Mouse (Mus musculus): Measurements from ENCODE around the gene Stpg2. TPM values are rescaled to one million over a fixed set of nuclear protein-coding genes. Genes with fewer than 3 reads are reported as not detected.
"Not testable (repeated sequence)": the region's sequence is repeated elsewhere in the genome, so short reads cannot be mapped to it uniquely, and the experiment has no call there.

Stpg2 gene
- polyA plus RNA-seq, 1 experiment: not detected

DNA sequence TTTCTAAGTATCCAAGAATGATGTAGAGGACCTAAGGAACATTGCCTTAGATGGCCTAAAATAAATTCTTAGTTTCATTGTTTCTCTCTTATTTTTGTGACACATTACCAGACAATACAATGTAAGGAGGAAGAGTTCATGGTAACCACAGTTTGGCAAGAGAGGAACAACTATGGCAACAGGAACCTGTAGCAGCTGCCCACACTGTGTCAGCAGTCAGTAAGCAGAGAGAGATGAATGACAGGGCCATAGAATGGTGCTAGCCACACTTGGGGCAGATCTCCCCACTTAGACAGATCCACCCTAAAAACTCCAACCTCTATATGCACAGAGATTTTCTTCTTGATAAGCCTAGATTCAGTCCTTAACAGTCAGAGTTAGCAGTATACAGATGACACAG lies 456.7 kb downstream of the Stpg2 start:
- TF ChIP-seq POLR2A (IDR thresholded peaks at IDR 0.05; ENCODE audit: low read depth, low read length): no peak
- TF ChIP-seq CTCF (IDR thresholded peaks at IDR 0.05; ENCODE audit: extremely low read depth, insufficient read depth, insufficient read length, insufficient replicate concordance): no peak
- Histone ChIP-seq H3K27me3 (ENCODE audit: control insufficient read depth, insufficient read depth, low read length) (no peaks in the 10 kb centered on the region), H3K4me1 (ENCODE audit: control insufficient read depth, insufficient read depth, insufficient read length) (no peaks in the 10 kb centered on the region), H3K36me3 (ENCODE audit: control insufficient read depth, insufficient read depth, low read length) (no peaks in the 10 kb centered on the region), H3K27ac (ENCODE audit: insufficient read depth, low read length) (no peak overlapping the region), H3K4me3 (ENCODE audit: extremely low read depth, insufficient read depth, insufficient read length) (no peak overlapping the region)
- DNase-seq (ENCODE audit: low read depth in 1 of 2, low spot score in 2 of 2): no peak

DNA sequence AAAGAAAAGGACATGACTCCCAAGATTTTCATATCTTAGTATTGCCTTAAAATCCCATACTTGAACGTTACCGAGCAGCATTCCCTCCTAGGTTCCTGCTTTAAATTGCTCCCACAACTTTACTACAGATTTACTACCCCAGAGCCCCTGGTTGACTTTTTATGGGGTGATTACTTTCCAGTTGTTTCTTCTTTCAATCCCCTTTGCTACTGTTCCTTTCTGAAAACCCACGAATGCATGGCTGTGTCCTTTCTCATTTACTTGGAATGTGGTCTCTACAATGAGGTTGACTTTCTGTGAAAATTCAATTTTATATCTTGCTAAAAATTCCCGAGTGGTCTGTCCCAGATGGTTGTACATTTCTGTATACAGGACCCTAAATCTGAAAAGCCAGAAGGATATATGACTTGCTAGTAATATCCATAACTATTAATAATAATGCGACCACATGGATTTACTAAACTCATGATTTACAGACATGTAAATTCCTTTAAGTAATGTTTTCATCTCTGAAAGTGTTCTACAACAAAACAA lies 458.3 kb downstream of the Stpg2 start:
- H3K27ac ChIP-seq (ENCODE audit: insufficient read depth, low read length): no peak overlapping the region
- 83% methylated on average over 5 of the region's 5 CpGs for WGBS
- TF ChIP-seq POLR2A (IDR thresholded peaks at IDR 0.05; ENCODE audit: low read depth, low read length) (no peak), CTCF (IDR thresholded peaks at IDR 0.05; ENCODE audit: extremely low read depth, insufficient read depth, insufficient read length, insufficient replicate concordance) (no peak)

GRCm38 (mm10) chr3:139665047-139665446 lies 459.6 kb downstream of the Stpg2 start:
- no peak overlapping the region for H3K4me3 ChIP-seq (ENCODE audit: extremely low read depth, insufficient read depth, insufficient read length)
- DNase-seq (ENCODE audit: low read depth in 1 of 2, low spot score in 2 of 2): no peak
- H3K4me1 ChIP-seq (ENCODE audit: control insufficient read depth, insufficient read depth, insufficient read length): no peaks in the 10 kb centered on the region
- 87% methylated on average over 3 of the region's 3 CpGs for whole genome bisulfite sequencing
- no peak for TF ChIP-seq CTCF (IDR thresholded peaks at IDR 0.05; ENCODE audit: extremely low read depth, insufficient read depth, insufficient read length, insufficient replicate concordance)
- no peak for TF ChIP-seq POLR2A (IDR thresholded peaks at IDR 0.05; ENCODE audit: low read depth, low read length)
- no peak overlapping the region for H3K27ac ChIP-seq (ENCODE audit: insufficient read depth, low read length)
- H3K27me3 ChIP-seq (ENCODE audit: control insufficient read depth, insufficient read depth, low read length): no peaks in the 10 kb centered on the region
- no peaks in the 10 kb centered on the region for H3K36me3 ChIP-seq (ENCODE audit: control insufficient read depth, insufficient read depth, low read length)

More for the DNA sequence above, 458.3 kb downstream of the Stpg2 start:
- no peaks in the 10 kb centered on the region for H3K4me1 ChIP-seq (ENCODE audit: control insufficient read depth, insufficient read depth, insufficient read length)
- H3K36me3 ChIP-seq (ENCODE audit: control insufficient read depth, insufficient read depth, low read length): no peaks in the 10 kb centered on the region
- H3K27me3 ChIP-seq (ENCODE audit: control insufficient read depth, insufficient read depth, low read length): no peaks in the 10 kb centered on the region
- no peak for DNase-seq (ENCODE audit: low read depth in 1 of 2, low spot score in 2 of 2)
- no peak overlapping the region for H3K4me3 ChIP-seq (ENCODE audit: extremely low read depth, insufficient read depth, insufficient read length)

GRCm38 (mm10) chr3:139676192-139676591 lies 470.7 kb downstream of the Stpg2 start:
- 65% methylated on average over 3 of the region's 3 CpGs for WGBS
- Histone ChIP-seq H3K4me1 (ENCODE audit: control insufficient read depth, insufficient read depth, insufficient read length) (no peaks in the 10 kb centered on the region), H3K27ac (ENCODE audit: insufficient read depth, low read length) (no peak overlapping the region), H3K4me3 (ENCODE audit: extremely low read depth, insufficient read depth, insufficient read length) (no peak overlapping the region), H3K36me3 (ENCODE audit: control insufficient read depth, insufficient read depth, low read length) (no peaks in the 10 kb centered on the region), H3K27me3 (ENCODE audit: control insufficient read depth, insufficient read depth, low read length) (no peaks in the 10 kb centered on the region)
- no peak for DNase-seq (ENCODE audit: low read depth in 1 of 2, low spot score in 2 of 2)
- TF ChIP-seq POLR2A (IDR thresholded peaks at IDR 0.05; ENCODE audit: low read depth, low read length) (no peak), CTCF (IDR thresholded peaks at IDR 0.05; ENCODE audit: extremely low read depth, insufficient read depth, insufficient read length, insufficient replicate concordance) (no peak)

DNA sequence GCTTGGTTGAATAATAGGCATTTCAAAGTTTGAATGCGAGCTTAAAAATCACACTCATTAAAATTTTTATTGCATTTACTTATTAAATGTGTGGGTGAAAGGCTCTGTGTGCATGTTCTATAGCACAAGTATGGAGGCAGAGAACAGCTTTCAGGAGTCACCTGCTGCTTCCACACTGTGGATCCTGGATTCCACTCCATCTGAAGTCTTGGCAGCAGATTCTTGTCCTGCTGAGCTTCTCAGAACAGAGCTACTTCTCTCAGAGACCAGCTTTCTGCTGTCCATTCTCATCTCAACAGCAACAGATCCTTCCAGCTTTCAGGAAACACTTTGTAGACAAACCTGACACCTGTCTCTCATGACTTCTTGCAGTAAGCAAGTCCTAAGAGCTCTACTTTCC lies 471.2 kb downstream of the Stpg2 start:
- 87% methylated on average over 1 of the region's 1 CpGs for WGBS
- no peaks in the 10 kb centered on the region for H3K4me1 ChIP-seq (ENCODE audit: control insufficient read depth, insufficient read depth, insufficient read length)
- no peak overlapping the region for H3K27ac ChIP-seq (ENCODE audit: insufficient read depth, low read length)
- no peak for DNase-seq (ENCODE audit: low read depth in 1 of 2, low spot score in 2 of 2)
- H3K36me3 ChIP-seq (ENCODE audit: control insufficient read depth, insufficient read depth, low read length): no peaks in the 10 kb centered on the region
- no peaks in the 10 kb centered on the region for H3K27me3 ChIP-seq (ENCODE audit: control insufficient read depth, insufficient read depth, low read length)
- H3K4me3 ChIP-seq (ENCODE audit: extremely low read depth, insufficient read depth, insufficient read length): no peak overlapping the region
- no peak for TF ChIP-seq POLR2A (IDR thresholded peaks at IDR 0.05; ENCODE audit: low read depth, low read length)
- no peak for TF ChIP-seq CTCF (IDR thresholded peaks at IDR 0.05; ENCODE audit: extremely low read depth, insufficient read depth, insufficient read length, insufficient replicate concordance)

- not testable (repeated sequence) for H3K36me3 ChIP-seq (ENCODE audit: control insufficient read depth, insufficient read depth, low read length); H3K4me3 ChIP-seq (ENCODE audit: extremely low read depth, insufficient read depth, insufficient read length); H3K27me3 ChIP-seq (ENCODE audit: control insufficient read depth, insufficient read depth, low read length); DNase-seq (ENCODE audit: low read depth in 1 of 2, low spot score in 2 of 2); H3K4me1 ChIP-seq (ENCODE audit: control insufficient read depth, insufficient read depth, insufficient read length); H3K27ac ChIP-seq (ENCODE audit: insufficient read depth, low read length)
- 90% methylated on average over 3 of the region's 3 CpGs for WGBS
Observed at GRCm38 (mm10) chr3:139704238-139704637, 498.7 kb downstream of the Stpg2 start.

DNA sequence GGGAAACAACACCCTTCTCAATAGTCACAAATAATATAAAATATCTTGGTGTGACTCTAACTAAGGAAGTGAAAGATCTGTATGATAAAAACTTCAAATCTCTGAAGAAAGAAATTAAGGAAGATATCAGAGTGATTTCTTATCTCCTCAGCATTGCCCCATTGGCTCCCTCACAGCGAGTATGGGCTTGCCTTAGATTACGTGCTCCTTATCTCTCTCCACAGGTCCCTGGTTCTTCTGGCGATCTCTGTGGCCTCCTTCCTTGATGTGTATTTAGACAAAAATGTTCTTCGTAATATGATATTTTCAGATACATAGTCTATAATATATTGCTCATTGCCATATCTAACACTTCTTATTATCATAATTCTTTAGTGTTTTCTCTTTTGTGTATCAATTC lies 501.9 kb downstream of the Stpg2 start:
- WGBS: 79% methylated on average over 4 of the region's 4 CpGs
- H3K4me1 ChIP-seq (ENCODE audit: control insufficient read depth, insufficient read depth, insufficient read length); DNase-seq (ENCODE audit: low read depth in 1 of 2, low spot score in 2 of 2); H3K27ac ChIP-seq (ENCODE audit: insufficient read depth, low read length); H3K4me3 ChIP-seq (ENCODE audit: extremely low read depth, insufficient read depth, insufficient read length); H3K27me3 ChIP-seq (ENCODE audit: control insufficient read depth, insufficient read depth, low read length); H3K36me3 ChIP-seq (ENCODE audit: control insufficient read depth, insufficient read depth, low read length): not testable (repeated sequence)
